Mouse (Mus musculus) neural tube, embryonic 13.5 days (tissue): Measurements from ENCODE around the gene Calml4. TPM values are rescaled to one million over a fixed set of nuclear protein-coding genes. Genes with fewer than 3 reads are reported as not detected.
"Not testable (repeated sequence)": the region's sequence is repeated elsewhere in the genome, so short reads cannot be mapped to it uniquely, and the experiment has no call there.

Source experiments
- ATAC-seq: fragments of 200-750 bp; cut with Nextera tagmentation; 2 replicates; pipeline ENCODE4 v1.8.0; 2017; ENCODE audit warnings: low read depth, mild to moderate bottlenecking, moderate TSS enrichment, moderate library complexity
- H3K27ac ChIP-seq: fragments of 300-500 bp; sonication (generic); replicated peaks from 2 replicates; pipeline ENCODE4 v1.5.1; 2015; ENCODE audit warnings: moderate library complexity, mild to moderate bottlenecking, inconsistent platforms
- H3K27me3 ChIP-seq: fragments of 300-500 bp; sonication (generic); 2 replicates; pipeline ENCODE4 v1.6.1; 2015; ENCODE audit warnings: mild to moderate bottlenecking, inconsistent platforms
- H3K36me3 ChIP-seq: fragments of 300-500 bp; sonication (generic); 2 replicates; pipeline ENCODE4 v1.6.1; 2015; ENCODE audit warnings: mild to moderate bottlenecking, inconsistent platforms
- H3K4me1 ChIP-seq: fragments of 300-500 bp; sonication (generic); replicated peaks from 2 replicates; pipeline ENCODE4 v1.6.1; 2015; ENCODE audit warnings: inconsistent platforms
- H3K4me2 ChIP-seq: fragments of 300-500 bp; sonication (generic); 2 replicates; pipeline ENCODE4 v1.6.1; 2015; ENCODE audit warnings: inconsistent platforms, mild to moderate bottlenecking, moderate library complexity
- H3K4me3 ChIP-seq: fragments of 300-500 bp; sonication (generic); 2 replicates; pipeline ENCODE4 v1.5.1; 2015; ENCODE audit warnings: mild to moderate bottlenecking, inconsistent platforms
- H3K9ac ChIP-seq: fragments of 300-500 bp; sonication (generic); 2 replicates; pipeline ENCODE4 v1.6.1; 2015; ENCODE audit warnings: moderate library complexity, mild to moderate bottlenecking, inconsistent platforms
- H3K9me3 ChIP-seq: fragments of 300-500 bp; sonication (generic); 2 replicates; pipeline ENCODE4 v1.6.1; 2016; ENCODE audit warnings: inconsistent platforms
- WGBS: fragments of 180-500 bp; shearing (Covaris S2); methylation state at CpG from one replicate; pipeline ENCODE4 v1.1.7; 2015; 5-methylcytosine and 5-hydroxymethylcytosine counted together
- polyA plus RNA-seq: library from polyadenylated mRNA; unstranded; fragments of >200 nt; fragmentation: Nextera tagmentation; extraction: Ambion mirVana; gene quantifications from 2 replicates; pipeline ENCODE4 v1.2.1, GENCODE M21; 2015

Gene Calml4
- polyA plus RNA-seq, 1 experiment from 2014 or later: 7.9 TPM

- H3K36me3 ChIP-seq, H3K27me3 ChIP-seq, H3K4me1 ChIP-seq, H3K9ac ChIP-seq, H3K9me3 ChIP-seq, H3K27ac ChIP-seq, ATAC-seq, H3K4me3 ChIP-seq, H3K4me2 ChIP-seq: not testable (repeated sequence)
- WGBS: 85% methylated on average over 6 of the region's 6 CpGs
Measured at GRCm38 (mm10) chr9:62819910-62820309, 38.0 kb upstream of the Calml4 start.

- ATAC-seq: no peak
- Histone ChIP-seq H3K36me3 (no peaks in the 10 kb centered on the region), H3K9me3 (no peaks in the 10 kb centered on the region), H3K4me3 (no peak overlapping the region), H3K27me3 (no peaks in the 10 kb centered on the region), H3K27ac (no peak overlapping the region), H3K4me2 (no peak overlapping the region), H3K9ac (no peak overlapping the region), H3K4me1 (peaks cover 14% of the 10 kb centered on the region)
- WGBS: 87% methylated on average over 6 of the region's 6 CpGs
Measured at GRCm38 (mm10) chr9:62820829-62821228, 37.1 kb upstream of the Calml4 start.

DNA sequence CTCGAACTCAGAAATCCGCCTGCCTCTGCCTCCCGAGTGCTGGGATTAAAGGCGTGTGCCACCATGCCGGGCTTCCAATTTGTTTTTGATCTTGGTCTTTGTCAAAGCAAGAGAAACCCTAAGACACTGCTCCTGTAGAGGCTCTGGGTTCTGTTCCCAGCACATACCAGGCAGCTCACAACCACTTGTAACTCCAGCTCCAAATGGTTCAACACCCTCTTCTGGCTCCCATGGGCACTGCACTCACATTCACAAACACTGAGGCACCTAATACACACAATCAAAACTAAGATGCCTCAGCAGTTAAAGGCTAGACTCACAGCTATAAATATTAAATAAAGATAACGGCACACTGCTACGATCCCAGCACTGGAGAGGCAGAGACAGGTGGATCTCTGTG is 36.1 kb upstream of the Calml4 start:
- WGBS: 96% methylated on average over 7 of the region's 7 CpGs
- no peaks in the 10 kb centered on the region for H3K27me3 ChIP-seq
- no peaks in the 10 kb centered on the region for H3K9me3 ChIP-seq
- no peak overlapping the region for H3K27ac ChIP-seq
- no peak overlapping the region for H3K4me3 ChIP-seq
- no peak overlapping the region for H3K4me2 ChIP-seq
- H3K9ac ChIP-seq: no peak overlapping the region
- H3K36me3 ChIP-seq: no peaks in the 10 kb centered on the region
- no peak for ATAC-seq
- H3K4me1 ChIP-seq: peaks cover 22% of the 10 kb centered on the region

- no peak overlapping the region for H3K9ac ChIP-seq
- H3K4me2 ChIP-seq: 0 out of 2 replicates have a peak overlapping the region, but pooled peaks have one; percentile 4
- 6% methylated on average over 9 of the region's 9 CpGs for whole genome bisulfite sequencing
- no peaks in the 10 kb centered on the region for H3K27me3 ChIP-seq
- H3K27ac ChIP-seq: 0 out of 2 replicates have a peak overlapping the region, but pooled peaks have one; percentile 13
- ATAC-seq: no peak
- H3K9me3 ChIP-seq: no peaks in the 10 kb centered on the region
- no peaks in the 10 kb centered on the region for H3K36me3 ChIP-seq
- H3K4me3 ChIP-seq: no peak overlapping the region
- H3K4me1 ChIP-seq: peaks cover 24% of the 10 kb centered on the region
Measured at GRCm38 (mm10) chr9:62825791-62826393, 32.0 kb upstream of the Calml4 start.

DNA sequence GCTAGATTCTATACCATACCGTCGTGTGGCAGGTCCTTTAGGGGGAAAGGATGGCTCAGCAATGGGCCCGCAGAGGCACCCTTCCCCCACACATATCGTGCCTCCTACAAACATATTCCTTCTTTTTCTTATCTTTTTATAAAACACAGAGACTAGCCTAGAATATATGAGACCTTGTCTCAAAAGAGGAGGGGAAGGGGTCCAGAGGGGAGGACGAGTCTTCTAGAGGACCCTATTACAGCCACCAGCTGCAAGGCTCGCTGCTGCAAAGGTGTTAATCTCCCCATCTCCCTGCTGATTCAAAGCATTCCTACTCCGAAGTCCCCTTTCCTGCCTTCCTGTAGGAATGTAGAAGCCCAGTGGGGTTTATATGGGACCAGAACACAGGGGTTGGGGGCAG is 31.4 kb upstream of the Calml4 start:
- Histone ChIP-seq H3K27ac (peak overlapping the region; percentile 18; the same call in 1 of the 2 replicates), H3K4me1 (peaks cover 24% of the 10 kb centered on the region), H3K4me3 (no peak overlapping the region), H3K4me2 (no peak overlapping the region), H3K9ac (no peak overlapping the region), H3K27me3 (no peaks in the 10 kb centered on the region), H3K36me3 (no peaks in the 10 kb centered on the region), H3K9me3 (no peaks in the 10 kb centered on the region)
- ATAC-seq: no peak
- WGBS: 10% methylated on average over 7 of the region's 7 CpGs

DNA sequence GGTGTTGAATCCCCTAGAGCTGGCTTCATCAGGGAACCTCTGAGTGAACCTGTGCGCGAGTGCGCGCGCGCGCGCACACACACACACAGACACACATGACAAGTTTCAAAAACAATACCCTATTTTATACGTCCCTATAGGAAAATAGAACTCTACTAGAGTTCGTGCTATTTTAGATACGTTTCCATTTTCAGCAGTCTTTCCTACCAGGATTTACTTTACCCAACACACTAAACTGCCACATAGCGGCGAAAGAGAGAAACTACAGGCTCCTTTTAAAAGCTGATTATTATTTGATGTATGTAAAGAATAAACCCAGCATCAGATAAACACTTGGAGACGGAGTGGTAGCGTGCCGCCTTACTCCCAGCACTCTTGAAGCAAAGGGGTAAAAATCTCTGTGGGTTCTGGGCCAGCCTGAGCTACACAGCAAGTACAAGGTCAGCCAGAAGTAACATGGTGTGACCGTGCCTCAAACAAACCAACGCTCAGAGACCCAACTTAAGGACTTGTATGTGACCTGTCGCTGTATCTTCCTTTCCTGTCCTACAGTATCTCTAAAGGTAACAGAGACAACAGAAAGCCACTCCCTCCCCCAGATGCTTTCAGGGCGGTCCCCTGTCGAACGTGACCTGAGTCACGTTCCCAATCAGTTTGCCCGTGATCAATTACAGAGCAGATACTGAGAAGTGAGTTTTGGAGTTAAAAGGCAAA is 29.8 kb upstream of the Calml4 start:
- 17% methylated on average over 24 of the region's 24 CpGs for WGBS
- Histone ChIP-seq H3K9ac (peak overlapping the region; percentile 13; the same call in 1 of the 2 replicates), H3K9me3 (no peaks in the 10 kb centered on the region), H3K27me3 (no peaks in the 10 kb centered on the region), H3K27ac (peak overlapping the region; percentile 46), H3K4me3 (peak overlapping the region; percentile 39), H3K4me1 (peaks cover 24% of the 10 kb centered on the region), H3K36me3 (no peaks in the 10 kb centered on the region), H3K4me2 (peak overlapping the region; percentile 54)
- peak; percentile 11; the same call in 1 of the 2 replicates for ATAC-seq

DNA sequence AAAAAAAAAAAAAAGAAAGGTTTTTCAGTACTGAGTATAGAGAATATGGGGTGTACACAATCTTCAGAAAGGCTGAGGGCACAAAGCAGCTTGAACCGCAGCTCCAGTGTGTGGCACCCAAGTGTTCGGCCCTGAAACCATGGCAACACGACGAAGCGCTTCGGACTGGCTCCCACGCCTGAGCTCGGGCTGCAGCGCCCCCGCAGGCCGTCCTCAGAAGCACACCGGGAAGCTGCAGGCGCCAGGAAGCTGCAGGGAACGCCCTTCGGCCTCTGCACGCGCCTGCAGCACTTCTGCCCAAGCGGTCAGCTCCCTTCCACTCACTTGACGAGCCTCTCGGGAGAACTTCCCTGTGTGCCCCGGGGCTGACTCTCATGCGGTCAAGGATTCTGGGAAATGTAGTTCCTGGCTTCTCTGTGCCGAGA is 29.2 kb upstream of the Calml4 start:
- Histone ChIP-seq H3K27ac (peak overlapping the region; percentile 59), H3K36me3 (no peaks in the 10 kb centered on the region), H3K9me3 (no peaks in the 10 kb centered on the region), H3K27me3 (no peaks in the 10 kb centered on the region), H3K4me1 (peaks cover 24% of the 10 kb centered on the region), H3K4me2 (peak overlapping the region; percentile 54), H3K4me3 (peak overlapping the region; percentile 39), H3K9ac (peak overlapping the region; percentile 13; the same call in 1 of the 2 replicates)
- under 1% methylated on average over 23 of the region's 23 CpGs for WGBS
- peak; percentile 90 for ATAC-seq

GRCm38 (mm10) chr9:62829877-62830276 is 28.0 kb upstream of the Calml4 start:
- Histone ChIP-seq H3K36me3 (no peaks in the 10 kb centered on the region), H3K9ac (no peak overlapping the region), H3K4me2 (no peak overlapping the region), H3K4me1 (peaks cover 24% of the 10 kb centered on the region), H3K27me3 (no peaks in the 10 kb centered on the region), H3K27ac (no peak overlapping the region), H3K9me3 (no peaks in the 10 kb centered on the region), H3K4me3 (no peak overlapping the region)
- ATAC-seq: no peak
- 80% methylated on average over 6 of the region's 6 CpGs for WGBS

DNA sequence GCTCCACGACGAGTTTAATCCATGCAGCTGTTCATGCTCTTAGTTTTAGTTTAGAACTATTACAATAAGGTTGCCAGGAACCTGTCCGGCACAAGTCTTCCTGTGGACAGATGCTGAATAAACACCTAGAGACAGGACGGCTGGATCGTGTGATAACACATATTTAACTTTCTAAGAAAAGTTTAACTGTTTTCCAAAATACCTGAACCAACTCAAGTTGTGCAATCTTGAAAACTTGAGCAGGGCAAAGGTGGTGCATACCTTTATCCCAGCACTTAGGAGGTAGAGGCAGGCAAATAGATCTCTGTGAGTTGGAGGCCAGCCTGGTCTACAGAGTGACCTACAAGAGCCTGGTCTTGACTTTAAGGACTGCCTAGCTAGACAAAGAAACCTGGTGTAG is 23.0 kb upstream of the Calml4 start:
- H3K4me1 ChIP-seq: peaks cover 20% of the 10 kb centered on the region
- H3K4me2 ChIP-seq: no peak overlapping the region
- no peak overlapping the region for H3K27ac ChIP-seq
- H3K4me3 ChIP-seq: no peak overlapping the region
- ATAC-seq: no peak
- H3K9me3 ChIP-seq: no peaks in the 10 kb centered on the region
- H3K36me3 ChIP-seq: no peaks in the 10 kb centered on the region
- H3K9ac ChIP-seq: no peak overlapping the region
- peaks cover 3% of the 10 kb centered on the region; the same call in 1 of the 2 replicates for H3K27me3 ChIP-seq
- WGBS: 83% methylated on average over 5 of the region's 5 CpGs

DNA sequence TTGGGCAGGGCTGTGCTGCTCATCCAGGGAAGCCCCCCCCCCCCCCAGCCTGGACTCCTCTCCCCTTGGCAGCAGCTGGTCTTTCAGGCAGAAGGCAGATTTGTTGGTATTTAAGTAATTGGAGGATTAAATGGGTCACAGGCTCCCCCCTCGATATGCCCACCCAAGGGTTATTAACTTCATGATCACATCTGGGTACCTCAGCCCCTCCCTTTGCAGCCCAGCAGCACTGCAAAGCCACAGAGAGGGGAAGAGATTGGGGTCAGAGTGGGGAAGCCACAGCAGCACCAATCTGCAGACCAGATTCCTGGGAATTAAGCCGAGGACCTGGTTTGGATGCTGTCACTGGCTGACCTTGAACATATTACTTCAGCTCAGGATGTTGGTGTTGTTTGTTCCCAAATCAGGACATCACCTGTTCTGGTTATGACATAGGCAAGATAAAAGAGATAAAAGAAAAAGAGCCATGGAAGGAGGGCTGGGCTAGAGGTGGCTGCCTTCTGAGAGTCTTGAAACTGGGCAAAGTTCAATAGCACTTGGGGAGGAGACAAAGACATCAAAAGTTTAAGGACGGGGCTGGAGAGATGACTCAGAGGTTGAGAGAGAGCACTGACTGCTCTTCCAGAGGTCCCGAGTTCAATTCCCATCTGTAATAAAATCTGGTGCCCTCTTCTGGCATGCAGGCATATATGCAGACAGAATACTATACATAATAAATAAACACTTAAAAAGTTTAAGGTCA is 22.0 kb upstream of the Calml4 start:
- Histone ChIP-seq H3K4me2 (no peak overlapping the region), H3K9ac (no peak overlapping the region), H3K27me3 (peaks cover 3% of the 10 kb centered on the region; the same call in 1 of the 2 replicates), H3K4me1 (peaks cover 16% of the 10 kb centered on the region), H3K4me3 (no peak overlapping the region), H3K36me3 (no peaks in the 10 kb centered on the region), H3K27ac (no peak overlapping the region), H3K9me3 (no peaks in the 10 kb centered on the region)
- ATAC-seq: no peak
- 44% methylated on average over 4 of the region's 4 CpGs for WGBS

- Histone ChIP-seq H3K9me3 (no peaks in the 10 kb centered on the region), H3K4me3 (no peak overlapping the region), H3K9ac (no peak overlapping the region), H3K27me3 (peaks cover 3% of the 10 kb centered on the region; the same call in 1 of the 2 replicates), H3K27ac (peak overlapping the region; percentile 38; the same call in 1 of the 2 replicates), H3K4me2 (peak overlapping the region; percentile 81; the same call in 1 of the 2 replicates), H3K36me3 (no peaks in the 10 kb centered on the region), H3K4me1 (peaks cover 16% of the 10 kb centered on the region)
- ATAC-seq: no peak
- WGBS: 58% methylated on average over 3 of the region's 3 CpGs
Measured at GRCm38 (mm10) chr9:62837611-62838010, 20.3 kb upstream of the Calml4 start.

GRCm38 (mm10) chr9:62838146-62838505 is 19.8 kb upstream of the Calml4 start:
- Histone ChIP-seq H3K9ac (peak overlapping the region; percentile 80; the same call in 1 of the 2 replicates), H3K4me1 (peaks cover 16% of the 10 kb centered on the region), H3K4me2 (peak overlapping the region; percentile 81), H3K9me3 (no peaks in the 10 kb centered on the region), H3K4me3 (peak overlapping the region; percentile 46), H3K27me3 (peaks cover 3% of the 10 kb centered on the region; the same call in 1 of the 2 replicates), H3K27ac (peak overlapping the region; percentile 38; the same call in 1 of the 2 replicates), H3K36me3 (no peaks in the 10 kb centered on the region)
- WGBS: 21% methylated on average over 8 of the region's 8 CpGs
- peak; percentile 41 for ATAC-seq
